Mouse (Mus musculus): ENCODE measurements at regions not wholly inside any gene's neighbourhood (a gene's known extent, or its start where the extent isn't known, plus 50 kb on each side); places are given as distances from the start of the nearest gene placed in this dataset.

DNA sequence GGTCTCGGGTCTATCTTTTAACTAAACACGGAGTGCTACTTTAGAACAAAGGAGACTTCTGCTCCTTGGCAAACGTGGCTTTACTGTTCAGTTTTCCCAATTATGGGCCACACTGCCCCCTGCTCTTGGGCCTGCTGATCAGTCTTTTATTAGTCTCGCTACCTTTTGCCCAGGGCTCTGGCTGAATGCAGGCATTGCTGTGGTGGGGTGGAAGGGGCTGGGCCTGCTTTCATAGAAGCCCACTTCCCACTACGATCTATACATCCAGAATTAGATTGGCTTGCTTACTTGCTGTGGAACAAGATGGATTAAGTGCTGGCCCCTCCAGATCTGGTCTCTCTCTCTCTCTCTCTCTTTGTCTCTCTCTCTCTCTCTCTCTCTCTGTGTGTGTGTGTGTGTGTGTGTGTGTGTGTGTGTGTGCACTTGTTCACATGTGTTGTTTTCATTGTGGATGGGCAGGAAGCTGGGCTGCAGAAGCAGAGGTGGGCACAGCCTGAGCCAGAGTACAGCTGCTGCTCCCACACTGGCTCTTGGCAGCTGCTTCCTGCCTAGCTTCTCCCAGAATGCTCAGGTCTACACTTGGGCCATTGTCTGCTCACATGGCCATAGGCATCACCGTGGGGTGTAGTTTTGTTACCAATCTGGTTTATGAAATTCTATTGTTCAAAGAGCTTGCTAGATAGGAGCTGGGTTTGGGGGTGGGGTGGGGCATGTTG, 241.8 kb upstream of the Gm10131 start:
- H3K27me3 ChIP-seq (ENCODE audit: control insufficient read depth, insufficient read depth, insufficient read length): no peaks in the 10 kb centered on the region
- H3K4me2 ChIP-seq (ENCODE audit: low read depth): no peak overlapping the region
- H3K36me3 ChIP-seq (ENCODE audit: control insufficient read depth, insufficient read depth): no peaks in the 10 kb centered on the region
- no peaks in the 10 kb centered on the region for H3K79me2 ChIP-seq (ENCODE audit: control insufficient read depth, insufficient read depth)
- H3K4me3 ChIP-seq: no peak overlapping the region
- no peak overlapping the region for H3ac ChIP-seq (ENCODE audit: control insufficient read depth, insufficient read length)
- TF ChIP-seq REST (IDR thresholded peaks at IDR 0.05; ENCODE audit: insufficient read depth, insufficient read length) (no peak), USF1 (IDR thresholded peaks at IDR 0.05; ENCODE audit: low read depth) (no peak), POLR2AphosphoS2 (IDR thresholded peaks at IDR 0.05; ENCODE audit: insufficient read length, low read depth) (no peak), E2F4 (IDR thresholded peaks at IDR 0.05; ENCODE audit: insufficient read depth) (no peak), MAX (IDR thresholded peaks at IDR 0.05; ENCODE audit: low read depth) (no peak), TCF12 (IDR thresholded peaks at IDR 0.05; ENCODE audit: insufficient read depth, poor library complexity, severe bottlenecking) (no peak), SRF (IDR thresholded peaks at IDR 0.05; ENCODE audit: control insufficient read depth, insufficient read length, low read depth) (no peak), MYOD1 (IDR thresholded peaks at IDR 0.05; ENCODE audit: control insufficient read depth in 1 of 3, insufficient read length in 2 of 3, low read depth in 2 of 3) (no peak), MYOG (IDR thresholded peaks at IDR 0.05; ENCODE audit: control insufficient read depth in 1 of 3, insufficient read depth in 1 of 3, insufficient read length in 2 of 3, low read depth in 2 of 3) (no peak), CEBPB (IDR thresholded peaks at IDR 0.05; ENCODE audit: insufficient read depth, poor library complexity, severe bottlenecking) (no peak), TCF3 (IDR thresholded peaks at IDR 0.05; ENCODE audit: insufficient read length, low read depth) (no peak), POLR2A (IDR thresholded peaks at IDR 0.05; ENCODE audit: insufficient read length, low read depth) (no peak)

DNA sequence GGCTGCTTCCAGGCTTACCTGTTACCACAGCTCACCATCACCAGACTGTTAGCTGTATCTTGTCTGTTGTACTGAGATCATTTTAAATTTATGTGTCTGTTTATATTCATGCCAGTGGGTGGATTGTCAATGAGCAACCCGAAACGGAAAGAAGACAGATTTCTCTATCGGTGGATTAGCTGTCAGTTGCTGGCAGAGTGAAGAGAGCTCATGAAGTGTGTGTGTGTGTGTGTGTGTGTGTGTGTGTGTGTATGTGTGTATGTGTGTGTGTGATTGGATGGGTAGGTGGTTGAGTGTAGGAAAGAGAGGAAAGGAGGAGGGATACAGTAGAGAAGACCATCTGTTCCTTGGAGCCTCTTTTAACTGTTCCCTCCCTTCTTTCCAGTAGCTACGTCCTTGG, 223.3 kb upstream of the Gm10131 start:
- H3ac ChIP-seq (ENCODE audit: control insufficient read depth, insufficient read length): no peak overlapping the region
- H3K36me3 ChIP-seq (ENCODE audit: control insufficient read depth, insufficient read depth): no peaks in the 10 kb centered on the region
- H3K4me2 ChIP-seq (ENCODE audit: low read depth): no peak overlapping the region
- TF ChIP-seq POLR2A (IDR thresholded peaks at IDR 0.05; ENCODE audit: insufficient read length, low read depth): no peak
- no peak for TF ChIP-seq SRF (IDR thresholded peaks at IDR 0.05; ENCODE audit: control insufficient read depth, insufficient read length, low read depth)
- TF ChIP-seq TCF12 (IDR thresholded peaks at IDR 0.05; ENCODE audit: insufficient read depth, poor library complexity, severe bottlenecking): no peak
- no peak for TF ChIP-seq MYOD1 (IDR thresholded peaks at IDR 0.05; ENCODE audit: control insufficient read depth in 1 of 3, insufficient read length in 2 of 3, low read depth in 2 of 3)
- TF ChIP-seq MAX (IDR thresholded peaks at IDR 0.05; ENCODE audit: low read depth): no peak
- no peak for TF ChIP-seq USF1 (IDR thresholded peaks at IDR 0.05; ENCODE audit: low read depth)
- TF ChIP-seq E2F4 (IDR thresholded peaks at IDR 0.05; ENCODE audit: insufficient read depth): no peak
- no peak for TF ChIP-seq MYOG (IDR thresholded peaks at IDR 0.05; ENCODE audit: control insufficient read depth in 1 of 3, insufficient read depth in 1 of 3, insufficient read length in 2 of 3, low read depth in 2 of 3)
- no peak for TF ChIP-seq POLR2AphosphoS2 (IDR thresholded peaks at IDR 0.05; ENCODE audit: insufficient read length, low read depth)
- TF ChIP-seq CEBPB (IDR thresholded peaks at IDR 0.05; ENCODE audit: insufficient read depth, poor library complexity, severe bottlenecking): no peak
- no peak for TF ChIP-seq REST (IDR thresholded peaks at IDR 0.05; ENCODE audit: insufficient read depth, insufficient read length)
- no peak for TF ChIP-seq TCF3 (IDR thresholded peaks at IDR 0.05; ENCODE audit: insufficient read length, low read depth)
- no peak overlapping the region for H3K4me3 ChIP-seq
- H3K27me3 ChIP-seq (ENCODE audit: control insufficient read depth, insufficient read depth, insufficient read length): no peaks in the 10 kb centered on the region
- H3K79me2 ChIP-seq (ENCODE audit: control insufficient read depth, insufficient read depth): no peaks in the 10 kb centered on the region

- Histone ChIP-seq H3K27me3 (ENCODE audit: control insufficient read depth, insufficient read depth, insufficient read length) (no peaks in the 10 kb centered on the region), H3K79me2 (ENCODE audit: control insufficient read depth, insufficient read depth) (no peaks in the 10 kb centered on the region), H3K36me3 (ENCODE audit: control insufficient read depth, insufficient read depth) (no peaks in the 10 kb centered on the region), H3K4me2 (ENCODE audit: low read depth) (no peak overlapping the region), H3K4me3 (no peak overlapping the region), H3ac (ENCODE audit: control insufficient read depth, insufficient read length) (no peak overlapping the region)
- no peak for TF ChIP-seq MAX (IDR thresholded peaks at IDR 0.05; ENCODE audit: low read depth)
- no peak for TF ChIP-seq TCF12 (IDR thresholded peaks at IDR 0.05; ENCODE audit: insufficient read depth, poor library complexity, severe bottlenecking)
- no peak for TF ChIP-seq E2F4 (IDR thresholded peaks at IDR 0.05; ENCODE audit: insufficient read depth)
- TF ChIP-seq MYOD1 (IDR thresholded peaks at IDR 0.05; ENCODE audit: control insufficient read depth in 1 of 3, insufficient read length in 2 of 3, low read depth in 2 of 3): no peak
- no peak for TF ChIP-seq REST (IDR thresholded peaks at IDR 0.05; ENCODE audit: insufficient read depth, insufficient read length)
- TF ChIP-seq SRF (IDR thresholded peaks at IDR 0.05; ENCODE audit: control insufficient read depth, insufficient read length, low read depth): no peak
- TF ChIP-seq CEBPB (IDR thresholded peaks at IDR 0.05; ENCODE audit: insufficient read depth, poor library complexity, severe bottlenecking): no peak
- TF ChIP-seq MYOG (IDR thresholded peaks at IDR 0.05; ENCODE audit: control insufficient read depth in 1 of 3, insufficient read depth in 1 of 3, insufficient read length in 2 of 3, low read depth in 2 of 3): no peak
- TF ChIP-seq TCF3 (IDR thresholded peaks at IDR 0.05; ENCODE audit: insufficient read length, low read depth): no peak
- TF ChIP-seq USF1 (IDR thresholded peaks at IDR 0.05; ENCODE audit: low read depth): no peak
- TF ChIP-seq POLR2AphosphoS2 (IDR thresholded peaks at IDR 0.05; ENCODE audit: insufficient read length, low read depth): no peak
- no peak for TF ChIP-seq POLR2A (IDR thresholded peaks at IDR 0.05; ENCODE audit: insufficient read length, low read depth)
These were observed 220.1 kb upstream of the Gm10131 start for GRCm38 (mm10) chr8:34331673-34332072.

- Histone ChIP-seq H3K4me3 (no peak overlapping the region), H3K4me2 (ENCODE audit: low read depth) (no peak overlapping the region), H3K27me3 (ENCODE audit: control insufficient read depth, insufficient read depth, insufficient read length) (no peaks in the 10 kb centered on the region), H3K79me2 (ENCODE audit: control insufficient read depth, insufficient read depth) (no peaks in the 10 kb centered on the region), H3ac (ENCODE audit: control insufficient read depth, insufficient read length) (no peak overlapping the region), H3K36me3 (ENCODE audit: control insufficient read depth, insufficient read depth) (no peaks in the 10 kb centered on the region)
- TF ChIP-seq E2F4 (IDR thresholded peaks at IDR 0.05; ENCODE audit: insufficient read depth): no peak
- no peak for TF ChIP-seq TCF3 (IDR thresholded peaks at IDR 0.05; ENCODE audit: insufficient read length, low read depth)
- TF ChIP-seq MYOG (IDR thresholded peaks at IDR 0.05; ENCODE audit: control insufficient read depth in 1 of 3, insufficient read depth in 1 of 3, insufficient read length in 2 of 3, low read depth in 2 of 3): no peak
- TF ChIP-seq POLR2A (IDR thresholded peaks at IDR 0.05; ENCODE audit: insufficient read length, low read depth): no peak
- TF ChIP-seq TCF12 (IDR thresholded peaks at IDR 0.05; ENCODE audit: insufficient read depth, poor library complexity, severe bottlenecking): no peak
- no peak for TF ChIP-seq REST (IDR thresholded peaks at IDR 0.05; ENCODE audit: insufficient read depth, insufficient read length)
- no peak for TF ChIP-seq MYOD1 (IDR thresholded peaks at IDR 0.05; ENCODE audit: control insufficient read depth in 1 of 3, insufficient read length in 2 of 3, low read depth in 2 of 3)
- TF ChIP-seq POLR2AphosphoS2 (IDR thresholded peaks at IDR 0.05; ENCODE audit: insufficient read length, low read depth): no peak
These were observed 215.1 kb upstream of the Gm10131 start for GRCm38 (mm10) chr8:34326614-34326965.
